Mouse (Mus musculus) lung, postnatal 14 days (tissue): ENCODE data around the gene Fermt3.

Source experiments
- DNase-seq: peaks from one replicate; pipeline ENCODE4 v3.0.0; 2021

Fermt3 gene

GRCm38 (mm10) chr19:6969665-6970381 is 49.4 kb downstream of the Fermt3 start:
- DNase-seq, result peak; percentile 85

- no peak for DNase-seq
These were observed 50.0 kb downstream of the Fermt3 start for GRCm38 (mm10) chr19:6969291-6969664.

- DNase-seq, result peak; percentile 55
These were observed 50.6 kb downstream of the Fermt3 start for GRCm38 (mm10) chr19:6968491-6969271.

GRCm38 (mm10) chr19:6956461-6956860 is 62.8 kb downstream of the Fermt3 start:
- DNase-seq, result no peak

- no peak for DNase-seq
These were observed 63.8 kb downstream of the Fermt3 start for GRCm38 (mm10) chr19:6955424-6955823.

- peak; percentile 75 for DNase-seq
These were observed 65.2 kb downstream of the Fermt3 start for GRCm38 (mm10) chr19:6954046-6954445.

- DNase-seq, result peak; percentile 72
These were observed 66.6 kb downstream of the Fermt3 start for GRCm38 (mm10) chr19:6952712-6953037.

- peak; percentile 84 for DNase-seq
These were observed 67.1 kb downstream of the Fermt3 start for GRCm38 (mm10) chr19:6951994-6952711.

- DNase-seq, result peak; percentile 94
These were observed 67.8 kb downstream of the Fermt3 start for GRCm38 (mm10) chr19:6951381-6951968.

GRCm38 (mm10) chr19:6950613-6951153 is 68.6 kb downstream of the Fermt3 start:
- peak; percentile 49 for DNase-seq

GRCm38 (mm10) chr19:6949951-6950350 is 69.3 kb downstream of the Fermt3 start:
- no peak for DNase-seq

- DNase-seq, result no peak
These were observed 69.7 kb downstream of the Fermt3 start for GRCm38 (mm10) chr19:6949532-6949931.
